Mouse (Mus musculus) adrenal gland, adult (tissue): ENCODE measurements at regions not wholly inside any gene's neighbourhood (a gene's known extent, or its start where the extent isn't known, plus 50 kb on each side); places are given as distances from the start of the nearest gene placed in this dataset.
"Not testable (repeated sequence)": the region's sequence is repeated elsewhere in the genome, so short reads cannot be mapped to it uniquely, and the experiment has no call there.

Source experiments
- DNase-seq, 2 experiments: peaks; one replicate each; pipeline ENCODE4 v3.0.0; 2022 to 2023; ENCODE audit warnings: low spot score in 1 of 2; ENCODE audit not compliant: inconsistent age in 2 of 2

DNA sequence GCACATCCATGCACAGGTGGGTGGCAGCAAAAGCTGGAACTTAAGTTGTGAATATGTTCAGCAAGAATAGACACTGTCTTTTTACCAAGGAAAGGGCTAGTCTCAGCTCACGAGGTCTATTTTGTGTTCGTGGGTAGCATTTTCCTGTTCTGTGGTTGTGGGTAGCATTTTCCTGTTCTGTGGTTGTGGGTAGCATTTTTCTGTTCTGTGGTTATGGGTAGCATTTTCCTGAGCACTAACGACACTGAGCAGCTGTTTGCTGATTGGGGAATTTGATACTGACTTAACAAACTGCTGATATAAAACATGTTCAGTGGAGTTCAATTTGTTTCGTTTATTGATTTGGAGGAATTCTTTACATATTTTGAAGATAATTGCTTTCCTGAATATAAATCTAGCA, 837.8 kb upstream of the Vwc2 start:
- DNase-seq, result no peak

DNA sequence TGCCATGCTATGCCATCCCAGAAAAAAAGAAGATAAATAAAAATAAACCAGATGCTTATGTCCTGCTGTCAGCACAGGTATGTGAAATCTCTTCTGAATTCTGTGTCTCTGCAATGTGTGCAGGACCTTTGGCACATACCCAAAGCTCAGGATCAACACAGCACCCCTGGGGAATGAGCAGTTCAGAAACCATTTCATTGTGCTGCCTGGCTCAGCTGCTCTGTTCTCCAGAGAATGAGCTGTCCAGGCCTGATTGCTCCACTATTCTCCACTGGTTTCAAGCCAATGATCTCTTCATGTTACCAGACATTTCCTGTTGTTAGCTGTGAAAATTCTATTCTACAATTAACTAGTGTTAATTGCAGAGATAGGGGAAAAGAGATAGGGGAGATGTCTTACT, 830.5 kb upstream of the Vwc2 start:
- DNase-seq, result peak in 1 of 2 experiments; percentile 35

DNA sequence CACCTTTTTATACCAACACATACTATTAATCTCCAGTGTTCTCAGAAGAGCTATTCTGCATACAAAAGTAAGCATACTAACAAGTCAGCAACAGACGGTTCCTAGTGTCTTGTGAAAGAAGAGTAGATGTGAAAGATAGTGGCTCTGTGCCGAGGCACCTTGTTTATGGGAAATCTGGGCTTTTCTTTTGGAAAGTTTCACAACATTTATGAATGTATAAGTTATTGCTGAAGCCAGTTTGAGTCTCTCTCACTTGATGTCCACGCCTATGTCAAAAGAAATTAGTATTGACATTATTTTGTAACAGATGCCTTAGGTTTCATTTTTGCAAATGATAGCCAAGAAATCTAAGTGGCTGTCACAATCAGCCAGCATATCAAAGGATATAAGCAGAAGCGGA, 822.0 kb upstream of the Vwc2 start:
- DNase-seq, result no peak

DNA sequence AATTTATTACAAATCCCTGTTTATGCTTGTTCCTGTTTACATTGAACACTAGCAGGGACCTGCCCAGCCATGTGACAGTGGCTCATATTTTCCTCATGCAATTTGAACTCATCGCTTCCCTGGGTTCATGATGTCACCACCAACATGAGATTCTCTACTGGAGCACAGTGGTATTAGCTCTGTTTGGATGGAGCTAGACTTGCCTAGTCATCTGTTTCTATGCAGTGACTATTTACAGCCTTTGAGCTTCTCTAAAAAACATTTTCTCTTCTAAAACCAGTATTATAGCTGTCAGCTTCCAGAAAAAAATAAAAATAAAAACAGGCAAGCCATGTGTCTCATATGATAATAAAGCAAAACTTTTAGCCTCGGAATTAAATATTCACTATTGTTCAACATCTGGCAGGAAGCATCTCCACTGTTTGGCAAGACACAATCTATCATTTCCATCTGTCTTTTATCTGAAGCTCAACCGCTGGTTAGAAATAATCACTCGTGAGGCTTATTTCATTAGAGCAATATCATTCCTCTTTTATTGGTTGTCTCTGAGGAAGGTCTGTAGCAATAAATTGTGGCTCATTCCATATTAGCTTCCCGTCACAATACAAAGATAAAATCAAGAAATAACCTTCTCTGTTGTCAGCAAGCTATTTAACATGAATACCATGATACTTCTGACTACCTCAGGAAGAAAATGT, 804.9 kb upstream of the Vwc2 start:
- DNase-seq, result no peak

DNA sequence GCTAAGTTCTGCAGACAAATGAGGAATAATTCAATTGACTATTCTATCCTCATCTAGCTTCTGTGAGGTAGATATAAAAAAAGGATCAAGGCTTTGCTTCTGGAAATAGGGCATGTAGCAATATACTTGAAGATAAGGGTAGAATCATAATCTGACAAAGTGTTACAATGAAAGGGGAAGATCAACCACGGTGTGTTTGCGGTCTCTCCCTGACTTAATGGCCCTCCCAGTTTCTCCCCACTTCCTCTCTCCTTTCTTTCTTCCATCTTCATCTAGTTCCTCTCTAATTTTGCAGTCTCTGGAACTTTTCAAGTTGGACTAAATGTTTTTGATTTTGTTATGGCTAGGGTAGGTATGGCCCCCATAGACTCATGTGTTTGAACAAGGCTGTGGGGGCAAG, 796.6 kb upstream of the Vwc2 start:
- DNase-seq, result no peak

DNA sequence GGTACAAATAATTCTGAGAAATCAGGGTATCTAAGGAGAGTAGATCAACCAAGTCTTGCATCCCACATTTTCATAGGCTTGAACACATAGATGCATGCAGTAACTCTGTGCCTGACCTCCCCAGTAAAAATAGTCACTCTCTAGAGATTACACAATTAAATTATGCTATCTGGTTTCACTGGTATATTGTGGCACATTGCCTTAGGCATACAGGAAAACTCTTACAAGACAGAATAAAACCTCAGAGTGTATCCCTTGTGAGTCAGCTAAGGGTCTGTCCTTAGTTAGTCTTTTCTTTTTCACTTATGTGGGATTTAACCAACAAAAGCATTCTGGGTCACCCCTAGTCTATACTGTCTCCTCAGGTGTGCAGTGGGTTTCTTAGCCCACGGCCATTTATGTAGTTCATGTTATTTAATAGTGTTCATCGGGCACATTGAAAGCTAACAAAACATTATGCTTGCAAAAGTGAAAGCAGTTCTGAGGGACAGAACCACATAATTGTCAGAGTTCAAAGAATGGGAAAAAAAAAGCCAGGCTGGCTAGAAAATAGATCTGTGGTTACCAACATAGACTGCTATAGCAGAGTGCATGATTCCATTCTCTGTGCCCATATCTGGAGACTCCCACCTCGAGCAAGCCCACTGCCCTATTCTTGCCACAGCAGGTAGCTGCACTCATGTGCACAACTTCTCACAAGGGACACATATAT, 795.8 kb upstream of the Vwc2 start:
- DNase-seq, result no peak

DNA sequence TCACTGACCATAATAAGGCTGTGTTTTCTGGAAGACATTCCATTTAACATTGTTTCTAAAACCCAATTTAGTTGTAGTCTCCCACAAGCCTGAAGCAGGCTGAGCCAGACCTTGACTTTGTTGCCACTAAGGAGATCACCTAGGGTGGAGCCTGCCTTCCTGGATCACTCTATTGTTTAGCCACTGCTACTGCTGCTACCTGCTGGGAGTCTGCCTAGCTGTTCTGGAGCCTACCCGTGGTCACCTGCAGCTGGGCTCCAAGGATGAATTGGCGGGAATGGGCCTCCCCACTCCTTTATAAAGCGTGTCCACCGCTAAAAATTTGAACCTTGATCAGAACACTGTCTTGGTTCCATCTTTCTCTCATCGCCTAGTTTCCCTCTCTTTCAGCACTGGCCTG, 783.8 kb upstream of the Vwc2 start:
- not testable (repeated sequence) for DNase-seq

DNA sequence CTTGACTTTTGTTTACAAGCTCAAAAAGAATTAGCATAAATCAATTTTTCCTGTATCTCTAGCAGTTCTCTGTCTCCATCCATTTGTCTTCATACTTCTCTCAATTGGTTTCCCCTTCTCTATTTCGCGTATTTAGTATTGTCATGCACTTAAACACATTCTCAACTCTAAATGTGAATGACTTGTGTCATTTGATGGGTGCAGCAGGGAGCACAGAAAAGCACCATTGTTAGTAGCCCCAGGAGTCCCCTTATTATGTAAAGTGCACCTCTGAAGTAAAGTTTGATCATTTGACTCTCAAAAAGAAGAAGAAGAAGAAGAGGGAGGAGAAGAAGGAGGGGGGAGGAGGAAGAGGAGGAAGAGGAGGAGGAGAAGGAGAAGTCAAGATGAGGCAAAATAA, 776.2 kb upstream of the Vwc2 start:
- no peak for DNase-seq

DNA sequence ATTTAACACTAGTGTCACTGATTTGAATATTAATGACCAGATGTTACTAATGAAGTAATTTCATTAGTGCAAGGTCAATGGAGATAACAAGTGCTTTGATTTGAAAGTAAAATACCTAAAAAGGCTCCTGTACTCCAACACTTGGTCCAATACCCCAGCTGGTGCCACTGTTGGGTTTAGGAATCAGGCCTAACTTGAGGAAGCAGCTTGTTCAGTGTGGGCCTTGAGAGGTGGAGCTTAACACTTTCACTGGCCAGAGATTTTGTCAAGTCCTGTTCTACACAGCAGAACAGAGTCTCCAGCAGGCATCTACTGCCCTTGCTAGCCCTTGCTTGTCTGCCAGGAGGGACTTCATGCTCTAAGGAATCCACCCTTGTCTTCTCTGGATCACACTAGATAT, 741.7 kb upstream of the Vwc2 start:
- no peak for DNase-seq
